Mouse (Mus musculus) bone marrow macrophage, adult 2 months (primary cell): ENCODE measurements around the gene Gm47995.
"Not testable (repeated sequence)": the region's sequence is repeated elsewhere in the genome, so short reads cannot be mapped to it uniquely, and the experiment has no call there.

Experiments
- CTCF ChIP-seq: IDR thresholded peaks from 2 replicates; pipeline ENCODE4 v1.5.1; 2012; ENCODE audit warnings: low read depth, mild to moderate bottlenecking, low read length, moderate library complexity
- POLR2A ChIP-seq: IDR thresholded peaks from 2 replicates; pipeline ENCODE4 v1.6.1; 2012; ENCODE audit warnings: mild to moderate bottlenecking, low read depth, low read length, borderline replicate concordance

- not testable (repeated sequence) for TF ChIP-seq POLR2A, CTCF
Observed at GRCm38 (mm10) chr1:151200620-151201019, 2.4 kb downstream of the Gm47995 start.
